Mouse (Mus musculus) forebrain, embryonic 12.5 days (tissue): Measurements from ENCODE around the gene Zfp536. TPM values are rescaled to one million over a fixed set of nuclear protein-coding genes. Genes with fewer than 3 reads are reported as not detected.

Source experiments
- ATAC-seq: fragments of 200-750 bp; cut with Nextera tagmentation; 2 replicates; pipeline ENCODE4 v1.8.0; 2017; ENCODE audit warnings: moderate TSS enrichment; ENCODE audit not compliant: low FRiP score
- H3K27ac ChIP-seq: fragments of 300-500 bp; sonication (generic); 2 replicates; pipeline ENCODE4 v1.5.1; 2016; ENCODE audit warnings: mild to moderate bottlenecking
- H3K27me3 ChIP-seq: fragments of 300-500 bp; sonication (generic); 2 replicates; pipeline ENCODE4 v1.6.1; 2016; ENCODE audit warnings: mild to moderate bottlenecking
- H3K36me3 ChIP-seq: fragments of 300-500 bp; sonication (generic); replicated peaks from 2 replicates; pipeline ENCODE4 v1.6.1; 2016; ENCODE audit warnings: mild to moderate bottlenecking
- H3K4me1 ChIP-seq: fragments of 300-500 bp; sonication (generic); 2 replicates; pipeline ENCODE4 v1.6.1; 2016
- H3K4me2 ChIP-seq: fragments of 300-500 bp; sonication (generic); 2 replicates; pipeline ENCODE4 v1.6.1; 2016; ENCODE audit warnings: mild to moderate bottlenecking, moderate library complexity
- H3K4me3 ChIP-seq: fragments of 300-500 bp; sonication (generic); replicated peaks from 2 replicates; pipeline ENCODE4 v1.5.1; 2016; ENCODE audit warnings: mild to moderate bottlenecking
- H3K9ac ChIP-seq: fragments of 300-500 bp; sonication (generic); 2 replicates; pipeline ENCODE4 v1.6.1; 2016; ENCODE audit warnings: mild to moderate bottlenecking
- H3K9me3 ChIP-seq: fragments of 300-500 bp; sonication (generic); 2 replicates; pipeline ENCODE4 v1.6.1; 2016
- WGBS: fragments of 180-500 bp; shearing (Covaris S2); methylation state at CpG from one replicate; pipeline ENCODE4 v1.1.7; 2016; 5-methylcytosine and 5-hydroxymethylcytosine counted together
- polyA plus RNA-seq: library from polyadenylated mRNA; unstranded; fragments of >200 nt; fragmentation: Nextera tagmentation; extraction: Ambion mirVana; gene quantifications from 2 replicates; pipeline ENCODE4 v1.2.1, GENCODE M21; 2016

Zfp536 gene
- polyA plus RNA-seq, 1 experiment from 2014 or later, result 45.7 TPM

GRCm38 (mm10) chr7:37663676-37664365 is 109.6 kb downstream of the Zfp536 start:
- H3K4me1 ChIP-seq, result peaks cover 28% of the 10 kb centered on the region
- WGBS, result 86% methylated on average over 7 of the region's 7 CpGs
- H3K27ac ChIP-seq, result no peak overlapping the region
- ATAC-seq, result no peak
- no peak overlapping the region for H3K4me2 ChIP-seq
- no peak overlapping the region for H3K9ac ChIP-seq
- H3K9me3 ChIP-seq, result no peaks in the 10 kb centered on the region
- no peaks in the 10 kb centered on the region for H3K36me3 ChIP-seq
- H3K4me3 ChIP-seq, result no peak overlapping the region
- H3K27me3 ChIP-seq, result no peaks in the 10 kb centered on the region

- Histone ChIP-seq H3K4me1 (peaks cover 32% of the 10 kb centered on the region), H3K27ac (peak overlapping the region; percentile 15; the same call in 1 of the 2 replicates), H3K9ac (no peak overlapping the region), H3K36me3 (0 out of 2 replicates have a peak, but pooled peaks cover 8% of the 10 kb centered on the region), H3K9me3 (no peaks in the 10 kb centered on the region), H3K4me3 (no peak overlapping the region), H3K4me2 (no peak overlapping the region), H3K27me3 (no peaks in the 10 kb centered on the region)
- no peak for ATAC-seq
- WGBS, result 92% methylated on average over 11 of the region's 11 CpGs
Observed at GRCm38 (mm10) chr7:37648671-37649070, 124.8 kb downstream of the Zfp536 start.

DNA sequence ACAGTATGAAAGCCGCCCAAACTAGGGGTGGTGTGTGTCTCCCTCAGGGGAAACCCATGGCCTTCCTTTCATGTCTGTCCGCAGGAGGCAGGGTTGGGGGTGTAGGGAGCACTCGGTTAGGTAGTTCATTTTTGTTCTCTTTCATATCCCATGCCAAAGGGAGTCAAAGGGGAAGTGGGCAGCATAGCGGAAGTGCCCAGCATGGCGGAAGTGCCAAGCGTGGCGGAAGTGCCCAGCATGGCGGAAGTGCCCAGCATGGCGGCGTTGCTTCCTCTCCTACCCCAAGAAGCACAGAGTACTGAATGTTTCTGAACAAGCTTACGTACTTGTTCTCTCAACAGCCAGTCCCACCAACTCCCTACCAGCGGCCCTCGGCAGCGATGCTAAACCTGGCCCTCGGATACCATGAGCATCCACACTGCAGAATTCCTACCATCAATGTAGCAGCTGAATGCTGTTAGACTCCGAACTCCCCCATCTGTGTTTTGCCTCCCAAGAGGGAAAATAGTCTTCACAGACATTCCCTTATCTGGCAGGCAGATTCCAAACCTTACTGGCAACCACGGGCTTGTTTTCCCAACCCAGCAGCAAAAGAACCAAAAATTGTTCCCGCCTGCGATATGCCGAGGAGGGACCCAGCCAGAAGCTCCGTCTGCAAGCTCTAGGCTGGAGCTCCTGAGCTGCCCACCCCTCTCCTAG is 125.4 kb downstream of the Zfp536 start:
- Histone ChIP-seq H3K9me3 (no peaks in the 10 kb centered on the region), H3K27me3 (no peaks in the 10 kb centered on the region), H3K9ac (no peak overlapping the region), H3K4me1 (peaks cover 32% of the 10 kb centered on the region), H3K27ac (peak overlapping the region; percentile 15; the same call in 1 of the 2 replicates), H3K4me3 (no peak overlapping the region), H3K4me2 (no peak overlapping the region), H3K36me3 (peaks cover 8% of the 10 kb centered on the region; the same call in 1 of the 2 replicates)
- WGBS, result 91% methylated on average over 21 of the region's 21 CpGs
- no peak for ATAC-seq

DNA sequence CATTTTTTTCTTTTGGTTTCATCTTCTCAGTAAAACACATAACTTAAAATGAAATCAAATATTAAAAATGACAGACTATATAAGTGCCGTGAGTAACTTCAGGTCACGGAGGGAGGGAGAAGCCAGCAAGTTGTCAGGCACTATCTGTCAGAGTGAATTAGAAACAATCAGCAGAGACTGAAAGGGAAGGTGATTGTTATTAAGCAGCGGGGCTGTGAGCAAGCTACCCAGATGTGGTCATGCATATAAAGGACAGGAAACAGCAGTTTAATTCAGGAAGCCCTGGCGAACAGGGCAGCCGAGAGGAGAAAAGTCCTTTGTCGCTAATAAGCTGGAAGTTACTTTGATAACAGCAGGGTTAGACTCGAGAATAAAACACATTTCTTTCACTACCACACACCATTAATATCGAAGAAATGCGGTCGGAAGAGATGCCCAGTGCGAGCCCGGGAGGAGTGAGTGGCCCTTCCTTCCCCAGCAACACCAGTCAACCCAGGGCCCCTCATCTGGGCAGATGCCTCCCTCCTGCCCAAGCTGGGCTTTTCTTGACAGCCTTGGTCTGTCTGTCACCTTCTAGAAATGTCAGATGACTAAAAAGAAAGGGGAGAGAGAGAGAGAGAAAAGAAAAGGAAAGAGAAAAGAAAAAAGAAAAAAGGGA is 133.6 kb downstream of the Zfp536 start:
- no peak overlapping the region for H3K4me3 ChIP-seq
- peaks cover 18% of the 10 kb centered on the region for H3K4me1 ChIP-seq
- no peak overlapping the region for H3K27ac ChIP-seq
- no peak overlapping the region for H3K4me2 ChIP-seq
- no peaks in the 10 kb centered on the region for H3K27me3 ChIP-seq
- H3K36me3 ChIP-seq, result peaks cover 3% of the 10 kb centered on the region; the same call in 1 of the 2 replicates
- H3K9me3 ChIP-seq, result no peaks in the 10 kb centered on the region
- 13% methylated on average over 12 of the region's 12 CpGs for WGBS
- ATAC-seq, result peak; percentile 51; the same call in 1 of the 2 replicates
- no peak overlapping the region for H3K9ac ChIP-seq

DNA sequence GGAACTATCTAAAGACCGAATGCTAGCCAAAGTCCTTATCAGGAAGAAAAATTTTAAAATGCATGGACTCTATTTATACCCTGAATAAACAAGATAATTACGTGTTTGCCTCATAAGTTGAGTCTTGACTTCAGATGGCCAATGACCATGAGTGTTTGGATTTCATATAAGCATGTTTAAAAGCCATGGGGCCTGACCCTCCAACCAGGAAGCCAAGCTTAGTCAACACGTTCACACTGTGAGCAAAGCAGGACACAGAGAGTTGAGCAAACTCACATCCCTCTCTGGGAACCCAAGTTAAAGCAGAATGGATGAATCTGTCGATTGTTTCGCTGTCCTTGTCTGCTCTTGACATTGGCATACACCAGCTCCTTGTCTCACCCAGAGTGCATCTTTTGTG is 138.6 kb downstream of the Zfp536 start:
- WGBS, result 83% methylated on average over 5 of the region's 5 CpGs
- H3K4me3 ChIP-seq, result no peak overlapping the region
- H3K4me1 ChIP-seq, result peaks cover 7% of the 10 kb centered on the region
- H3K27ac ChIP-seq, result no peak overlapping the region
- no peaks in the 10 kb centered on the region for H3K36me3 ChIP-seq
- H3K9me3 ChIP-seq, result no peaks in the 10 kb centered on the region
- no peak overlapping the region for H3K9ac ChIP-seq
- no peaks in the 10 kb centered on the region for H3K27me3 ChIP-seq
- no peak overlapping the region for H3K4me2 ChIP-seq
- no peak for ATAC-seq

DNA sequence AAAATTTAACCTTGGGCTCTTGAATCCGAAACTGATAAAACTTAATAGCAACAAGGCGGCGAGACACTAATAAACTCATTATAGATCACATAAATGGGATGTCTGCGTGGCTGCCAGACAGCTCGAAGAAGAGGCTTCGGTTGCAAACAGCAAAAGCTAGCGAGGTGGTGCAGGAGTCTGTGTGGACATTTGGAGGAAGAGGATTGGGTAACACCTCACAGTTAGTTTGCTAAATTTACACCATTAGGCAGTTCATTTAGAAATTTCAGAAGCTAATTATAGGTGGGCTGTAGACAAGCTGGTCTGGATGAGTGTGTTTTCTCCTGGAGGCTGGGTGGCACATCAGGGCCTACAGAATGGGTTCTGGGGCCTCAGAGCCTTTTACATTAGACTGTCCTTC is 143.0 kb downstream of the Zfp536 start:
- H3K27ac ChIP-seq, result no peak overlapping the region
- no peaks in the 10 kb centered on the region for H3K36me3 ChIP-seq
- no peak for ATAC-seq
- H3K4me3 ChIP-seq, result no peak overlapping the region
- no peaks in the 10 kb centered on the region for H3K9me3 ChIP-seq
- no peak overlapping the region for H3K4me2 ChIP-seq
- no peak overlapping the region for H3K9ac ChIP-seq
- peaks cover 3% of the 10 kb centered on the region; the same call in 1 of the 2 replicates for H3K27me3 ChIP-seq
- H3K4me1 ChIP-seq, result peaks cover 35% of the 10 kb centered on the region
- 90% methylated on average over 7 of the region's 7 CpGs for WGBS

- H3K27ac ChIP-seq, result peak overlapping the region; percentile 74
- H3K9ac ChIP-seq, result no peak overlapping the region
- H3K4me3 ChIP-seq, result no peak overlapping the region
- ATAC-seq, result no peak
- no peaks in the 10 kb centered on the region for H3K36me3 ChIP-seq
- no peaks in the 10 kb centered on the region for H3K9me3 ChIP-seq
- peaks cover 6% of the 10 kb centered on the region for H3K27me3 ChIP-seq
- no peak overlapping the region for H3K4me2 ChIP-seq
- 25% methylated on average over 6 of the region's 6 CpGs for WGBS
- peaks cover 47% of the 10 kb centered on the region for H3K4me1 ChIP-seq
Observed at GRCm38 (mm10) chr7:37627897-37628510, 145.4 kb downstream of the Zfp536 start.

DNA sequence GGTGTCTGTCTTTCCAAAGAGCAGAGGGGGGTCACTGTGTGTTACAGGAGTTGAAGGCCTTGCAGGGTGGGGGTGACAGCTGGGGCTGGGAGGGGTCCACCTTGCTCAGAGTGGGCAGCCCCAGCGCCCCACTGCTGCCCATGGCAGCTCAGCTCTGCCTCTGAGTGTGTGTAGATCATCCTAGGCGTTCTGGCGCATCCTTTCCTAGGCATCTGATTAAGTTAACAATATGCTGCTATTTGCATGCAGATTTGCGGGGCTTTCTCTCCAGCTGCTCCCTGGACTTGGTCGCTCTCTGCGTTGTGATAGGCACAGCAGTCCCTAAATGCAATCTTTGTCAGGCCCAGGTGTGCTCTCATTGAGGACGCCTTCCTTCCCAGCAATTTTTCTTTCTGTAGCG is 147.7 kb downstream of the Zfp536 start:
- no peak overlapping the region for H3K4me3 ChIP-seq
- H3K9me3 ChIP-seq, result no peaks in the 10 kb centered on the region
- peaks cover 13% of the 10 kb centered on the region for H3K27me3 ChIP-seq
- H3K9ac ChIP-seq, result no peak overlapping the region
- 13% methylated on average over 8 of the region's 8 CpGs for WGBS
- peaks cover 47% of the 10 kb centered on the region for H3K4me1 ChIP-seq
- peak overlapping the region; percentile 26 for H3K4me2 ChIP-seq
- H3K36me3 ChIP-seq, result no peaks in the 10 kb centered on the region
- ATAC-seq, result peak; percentile 25
- H3K27ac ChIP-seq, result peak overlapping the region; percentile 76

DNA sequence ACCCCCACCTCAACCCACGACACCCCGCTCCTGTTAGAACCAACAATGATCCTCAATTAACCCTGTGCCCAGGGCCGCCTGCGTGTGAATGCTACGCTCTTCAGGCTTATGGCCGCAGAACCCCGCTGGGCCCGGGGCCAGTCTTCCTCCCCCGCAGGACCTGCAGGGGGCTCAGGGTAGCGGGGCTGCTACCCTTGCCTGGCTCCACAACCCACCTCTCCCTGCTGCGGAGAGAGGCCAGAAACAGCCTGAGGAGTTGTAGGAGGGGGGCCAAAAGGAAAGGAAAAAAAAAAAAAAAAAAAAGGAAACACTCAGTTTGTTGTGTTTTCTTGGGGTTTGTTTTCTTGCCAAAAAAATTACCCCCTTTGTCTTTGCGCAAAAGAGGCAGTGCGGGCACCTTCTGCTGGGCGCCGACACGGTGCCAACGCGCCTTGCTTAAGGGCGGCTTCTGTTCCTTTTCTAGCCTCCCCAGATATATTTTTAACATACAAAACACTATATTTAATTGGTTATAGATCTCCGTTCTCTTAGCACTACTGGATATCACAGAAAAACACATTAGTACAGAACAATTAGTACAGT is 148.6 kb downstream of the Zfp536 start:
- Histone ChIP-seq H3K27ac (peak overlapping the region; percentile 83), H3K9ac (peak overlapping the region; percentile 59), H3K36me3 (no peaks in the 10 kb centered on the region), H3K4me3 (peak overlapping the region; percentile 41), H3K27me3 (peaks cover 13% of the 10 kb centered on the region), H3K4me2 (peak overlapping the region; percentile 77), H3K9me3 (no peaks in the 10 kb centered on the region), H3K4me1 (peaks cover 49% of the 10 kb centered on the region)
- ATAC-seq, result peak; percentile 51; the same call in 1 of the 2 replicates
- 2% methylated on average over 20 of the region's 20 CpGs for WGBS

- H3K4me1 ChIP-seq, result peaks cover 51% of the 10 kb centered on the region
Observed at GRCm38 (mm10) chr7:37623903-37624758, 149.3 kb downstream of the Zfp536 start.

DNA sequence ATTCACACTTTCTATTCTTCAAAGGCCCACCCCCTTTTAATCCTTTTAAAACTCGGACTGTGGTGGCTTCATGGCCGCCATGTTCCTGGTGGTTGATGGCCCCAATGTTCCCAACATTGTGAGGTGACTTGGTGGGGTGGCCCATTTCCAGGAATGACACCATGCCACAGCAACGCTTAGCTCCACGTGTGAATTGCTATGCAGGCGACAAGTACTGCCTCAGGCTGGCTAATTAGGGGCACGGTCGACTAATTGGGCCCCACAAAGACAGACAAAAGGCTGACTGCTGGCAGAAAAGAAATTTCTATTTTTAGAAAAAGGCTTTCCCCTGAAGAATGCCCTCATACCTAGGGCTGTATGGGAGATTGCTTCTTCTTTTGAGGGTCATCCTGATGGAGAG is 154.2 kb downstream of the Zfp536 start:
- H3K4me2 ChIP-seq, result no peak overlapping the region
- WGBS, result 24% methylated on average over 7 of the region's 7 CpGs
- peaks cover 10% of the 10 kb centered on the region; the same call in 1 of the 2 replicates for H3K27me3 ChIP-seq
- no peak overlapping the region for H3K9ac ChIP-seq
- no peak overlapping the region for H3K27ac ChIP-seq
- H3K4me3 ChIP-seq, result no peak overlapping the region
- H3K4me1 ChIP-seq, result peaks cover 19% of the 10 kb centered on the region
- ATAC-seq, result peak; percentile 39; the same call in 1 of the 2 replicates
- H3K9me3 ChIP-seq, result no peaks in the 10 kb centered on the region
- H3K36me3 ChIP-seq, result no peaks in the 10 kb centered on the region

More at GRCm38 (mm10) chr7:37623903-37624758, 149.3 kb downstream of the Zfp536 start:
- H3K9ac ChIP-seq, result peak overlapping the region; percentile 59
- no peaks in the 10 kb centered on the region for H3K9me3 ChIP-seq
- peak overlapping the region; percentile 83 for H3K27ac ChIP-seq
- 2% methylated on average over 46 of the region's 62 CpGs for WGBS
- peak overlapping the region; percentile 77 for H3K4me2 ChIP-seq
- H3K36me3 ChIP-seq, result no peaks in the 10 kb centered on the region
- ATAC-seq, result peak; percentile 66
- H3K27me3 ChIP-seq, result peaks cover 13% of the 10 kb centered on the region
- peak overlapping the region; percentile 41 for H3K4me3 ChIP-seq
